Mouse (Mus musculus) heart, postnatal 25 days (tissue): ENCODE measurements at regions not wholly inside any gene's neighbourhood (a gene's known extent, or its start where the extent isn't known, plus 50 kb on each side); places are given as distances from the start of the nearest gene placed in this dataset.
A peak's percentile ranks its signal among the peaks of the same experiment; 100 is the strongest.

Experiments
- DNase-seq: peaks from one replicate; pipeline ENCODE4 v3.0.0; 2022; ENCODE audit warnings: low spot score
- intact Hi-C: fragments of 180-260 bp; cut with DNase I; formaldehyde crosslinking; loops from one replicate; pipeline ENCODE4 v1.15.1; 2025

DNA sequence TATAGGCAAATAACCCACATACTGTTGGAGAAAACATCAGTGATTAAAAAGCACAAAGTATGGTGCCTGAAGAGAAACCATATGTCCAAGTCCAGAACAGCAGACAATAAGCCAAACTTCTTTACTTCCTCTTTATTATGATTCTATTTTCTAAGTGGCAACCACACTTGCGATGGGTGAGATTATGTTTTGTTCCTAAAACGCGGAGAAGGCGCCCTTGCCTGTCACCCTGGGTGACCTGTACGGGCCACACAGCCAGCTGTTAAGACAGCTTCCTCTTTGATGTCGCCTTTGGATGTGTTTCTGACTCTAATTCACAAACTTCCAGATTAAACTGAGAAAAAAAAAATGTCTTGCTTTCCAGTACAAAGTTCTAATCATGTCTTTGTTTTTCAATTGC is 83.9 kb upstream of the Sgip1 start:
- intact Hi-C loops, result loop anchor here (2.0 kb wide), 1 partner anchor 430 kb away; no protein-coding TSS in a partner anchor
- no peak for DNase-seq

DNA sequence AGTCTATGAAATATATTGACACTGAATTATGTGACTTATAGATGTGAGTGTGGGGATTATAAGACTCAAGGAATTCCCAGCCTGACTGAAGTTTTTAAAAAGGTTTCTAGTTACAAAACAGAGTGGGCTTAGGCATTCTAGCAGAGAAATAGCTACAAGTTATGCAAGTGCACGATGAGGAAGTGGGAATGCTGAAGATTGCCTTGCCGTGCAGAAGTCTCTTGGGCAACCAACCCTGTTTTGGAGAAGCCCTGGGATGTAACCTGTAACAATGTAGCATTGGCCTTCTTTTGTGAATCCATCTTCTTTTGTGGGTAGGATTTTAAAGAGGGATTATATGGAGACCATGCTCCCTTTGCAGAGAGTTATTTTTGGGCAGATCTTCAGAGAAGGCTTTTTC is 82.5 kb upstream of the Sgip1 start:
- DNase-seq, result no peak
- intact Hi-C loops, result no loop called here

GRCm38 (mm10) chr4:102663617-102664016 is 77.5 kb upstream of the Sgip1 start:
- no peak for DNase-seq
- intact Hi-C loops, result no loop called here

DNA sequence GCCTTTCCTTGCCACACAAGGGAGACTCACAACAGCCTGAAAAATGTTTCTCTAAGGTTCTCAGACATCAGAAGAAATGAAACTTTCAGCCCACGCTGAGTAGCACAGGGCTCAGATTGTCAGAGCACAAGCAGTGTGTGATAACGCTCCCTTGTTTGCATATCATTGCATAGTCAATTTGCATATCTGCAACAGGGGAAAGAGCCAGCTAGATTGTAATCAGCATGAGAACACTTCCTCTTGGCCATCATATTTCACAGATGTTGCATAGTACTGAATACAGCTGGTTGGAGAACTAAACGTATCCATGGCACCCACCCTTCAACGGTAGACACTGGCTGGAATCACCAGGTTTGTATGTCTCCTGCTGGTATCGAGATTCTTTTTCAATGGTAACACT is 58.9 kb upstream of the Sgip1 start:
- intact Hi-C loops, result no loop called here
- DNase-seq, result no peak

DNA sequence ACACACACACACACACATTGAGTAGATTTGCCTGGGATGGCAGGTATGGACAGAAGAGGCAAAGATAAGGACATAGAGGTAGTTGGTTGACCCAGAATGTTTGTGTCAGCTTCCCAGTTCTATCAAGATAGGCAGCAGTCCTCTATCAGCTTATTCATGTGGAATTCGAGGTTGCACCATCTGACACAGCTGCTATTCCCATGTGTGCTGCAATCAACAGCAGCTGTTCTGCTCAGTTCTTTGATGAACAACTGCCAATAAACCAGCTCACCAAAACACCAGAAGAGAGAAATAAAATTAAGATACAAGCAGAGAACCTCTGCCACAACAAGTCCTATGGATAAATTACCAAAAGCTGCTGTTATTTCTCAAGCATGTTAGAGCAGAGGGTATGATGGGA is 56.1 kb upstream of the Sgip1 start:
- peak; percentile 1 for DNase-seq
- intact Hi-C loops, result no loop called here

DNA sequence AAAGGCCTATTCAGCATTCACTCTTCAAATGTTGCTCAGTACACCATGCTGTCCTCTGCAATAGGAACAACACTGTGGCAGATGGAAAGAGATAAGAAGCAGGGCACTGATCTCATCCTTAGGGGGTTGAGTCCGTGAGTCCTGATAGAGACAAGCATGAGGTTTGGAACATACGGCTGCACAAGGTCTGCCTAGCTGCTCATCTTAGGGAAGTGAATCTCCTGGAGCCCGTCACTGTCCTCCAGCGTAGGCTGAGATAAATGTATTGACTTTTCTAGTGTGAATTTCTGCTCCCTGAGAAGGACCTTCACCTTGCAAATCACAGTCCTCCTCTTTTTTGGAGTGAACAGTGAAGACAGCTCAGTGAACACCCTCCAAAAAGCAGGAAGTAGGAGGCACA is 52.7 kb upstream of the Sgip1 start:
- DNase-seq, result no peak
- intact Hi-C loops, result no loop called here
